Mouse (Mus musculus) yolk sac, embryonic 10.5 days (tissue): Measurements from ENCODE around the gene Cd79a.

Experiments
- DNase-seq: peaks from one replicate; pipeline ENCODE4 v3.0.0-alpha.2; 2017; ENCODE audit warnings: low spot score

Gene Cd79a

GRCm38 (mm10) chr7:24930475-24930874 is 33.3 kb downstream of the Cd79a start:
- no peak for DNase-seq

DNA sequence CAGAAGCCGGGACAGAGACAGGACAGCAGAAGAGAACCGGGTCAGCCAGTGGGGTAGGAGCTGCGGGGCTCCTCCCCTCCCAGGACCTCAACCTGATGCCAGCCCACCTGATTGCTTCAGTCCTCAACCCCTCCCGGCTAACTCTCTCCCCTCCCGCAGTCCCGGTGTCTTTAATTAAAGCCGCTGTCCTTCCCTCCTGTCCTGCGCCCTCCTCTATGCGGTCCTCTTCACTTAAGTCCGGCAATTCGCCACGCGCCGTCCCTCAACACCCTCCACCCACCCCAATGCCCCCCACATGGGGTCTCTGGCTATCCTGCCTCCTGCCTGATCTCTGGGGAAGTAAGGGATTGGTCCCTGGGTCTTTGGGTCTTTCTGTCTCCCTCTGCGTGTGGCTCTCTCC is 34.5 kb downstream of the Cd79a start:
- DNase-seq = no peak

- no peak for DNase-seq
Observed at GRCm38 (mm10) chr7:24943641-24944040, 46.5 kb downstream of the Cd79a start.

GRCm38 (mm10) chr7:24944257-24944950 is 47.2 kb downstream of the Cd79a start, which contains the start of gene Gm4881:
Gene Gm4881 (minus strand): TSS chr7:24944494.
- DNase-seq = no peak

DNA sequence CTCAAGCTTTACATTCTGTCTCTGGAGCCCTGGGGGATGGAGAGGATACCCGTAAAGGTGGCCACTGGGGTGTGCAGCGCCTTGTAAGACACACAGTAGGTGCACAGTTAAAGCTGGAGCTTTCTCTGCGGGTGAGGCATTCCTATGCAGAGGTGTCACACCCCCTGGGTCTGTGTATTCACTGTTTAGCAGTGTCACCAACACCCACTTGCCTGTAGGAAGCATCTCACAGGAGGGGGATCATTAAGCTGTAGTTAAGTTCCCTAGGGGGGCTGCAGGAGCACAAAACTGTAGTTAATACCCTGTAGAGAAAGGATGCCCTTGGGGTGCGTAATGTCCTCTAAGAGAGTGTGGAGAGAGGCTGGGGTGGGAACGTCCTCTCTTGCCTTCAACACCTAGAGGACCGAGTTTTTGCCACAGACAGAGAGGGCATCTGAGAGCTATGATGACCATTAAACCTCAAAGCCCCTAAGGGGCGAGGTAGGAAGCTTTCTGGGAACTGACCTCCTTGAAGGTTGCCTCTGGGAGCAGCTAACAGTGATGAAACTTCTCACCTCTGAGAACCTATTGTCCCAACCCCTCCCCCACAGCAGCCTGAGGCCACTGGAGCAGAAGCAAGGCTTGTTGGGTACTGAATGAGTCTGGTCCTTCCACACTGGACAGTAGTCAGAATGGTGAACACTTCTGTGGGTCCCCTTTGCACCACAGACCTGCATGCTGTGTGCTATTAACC is 50.3 kb downstream of the Cd79a start:
- DNase-seq = no peak

GRCm38 (mm10) chr7:24948774-24949173 is 51.6 kb downstream of the Cd79a start:
- DNase-seq = no peak

DNA sequence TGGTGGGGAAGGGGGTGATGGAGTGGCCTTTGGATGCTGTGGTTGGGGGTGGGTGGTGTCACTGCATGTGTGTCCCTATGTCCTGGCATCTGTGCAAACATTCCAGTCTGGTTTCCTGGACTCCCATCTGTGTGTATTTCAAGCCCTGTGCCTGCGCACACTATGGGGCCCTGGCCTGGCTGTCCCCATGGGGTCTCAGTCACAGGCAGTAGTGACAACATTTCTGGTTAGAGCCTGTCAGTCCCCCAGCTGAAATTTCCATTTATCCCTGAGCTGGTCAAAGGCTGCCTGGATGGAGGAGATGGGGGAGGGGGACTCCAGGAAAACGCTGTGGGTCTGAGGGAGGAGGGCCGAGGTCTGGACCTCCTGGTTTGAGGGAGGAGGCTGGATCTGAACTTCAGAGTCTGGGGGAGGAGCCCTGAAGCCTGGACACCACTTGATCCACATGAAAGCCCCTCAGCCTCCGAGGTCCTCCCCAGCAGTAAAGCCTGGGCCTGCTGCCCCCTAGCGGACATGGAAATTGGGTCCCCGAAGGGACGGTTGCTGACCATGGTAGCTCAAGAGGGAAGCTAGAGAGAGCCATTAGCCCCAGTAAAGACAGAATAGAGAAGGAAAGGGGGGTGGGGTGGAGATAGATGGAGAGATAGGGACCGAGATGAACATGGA is 52.9 kb downstream of the Cd79a start:
- peak; percentile 60 for DNase-seq
